Mouse (Mus musculus) neutrophil, adult 5-6 weeks (primary cell): ENCODE data around the gene Hcar2. TPM values are rescaled to one million over a fixed set of nuclear protein-coding genes. Genes with fewer than 3 reads are reported as not detected.

Source experiments
- ATAC-seq: fragments of 151-379, 151-347 bp; 2 replicates; pipeline ENCODE4 v1.8.0; 2017; ENCODE audit warnings: mild to moderate bottlenecking, moderate TSS enrichment; ENCODE audit not compliant: insufficient number of reproducible peaks, poor library complexity, low FRiP score, severe bottlenecking; ENCODE audit errors: extremely low read depth
- total RNA-seq: library from RNA; stranded (forward); fragments of 200-1000 nt; gene quantifications from 2 replicates; pipeline ENCODE4 v1.2.3, GENCODE M21; 2017

The Hcar2 gene
- total RNA-seq, 1 experiment from 2014 or later, result 82.9 TPM

- ATAC-seq, result no peak
Measured at GRCm38 (mm10) chr5:123866457-123866856, 1.2 kb upstream of the Hcar2 start.

- ATAC-seq, result no peak
Measured at GRCm38 (mm10) chr5:123863934-123864333, 1.4 kb downstream of the Hcar2 start.

DNA sequence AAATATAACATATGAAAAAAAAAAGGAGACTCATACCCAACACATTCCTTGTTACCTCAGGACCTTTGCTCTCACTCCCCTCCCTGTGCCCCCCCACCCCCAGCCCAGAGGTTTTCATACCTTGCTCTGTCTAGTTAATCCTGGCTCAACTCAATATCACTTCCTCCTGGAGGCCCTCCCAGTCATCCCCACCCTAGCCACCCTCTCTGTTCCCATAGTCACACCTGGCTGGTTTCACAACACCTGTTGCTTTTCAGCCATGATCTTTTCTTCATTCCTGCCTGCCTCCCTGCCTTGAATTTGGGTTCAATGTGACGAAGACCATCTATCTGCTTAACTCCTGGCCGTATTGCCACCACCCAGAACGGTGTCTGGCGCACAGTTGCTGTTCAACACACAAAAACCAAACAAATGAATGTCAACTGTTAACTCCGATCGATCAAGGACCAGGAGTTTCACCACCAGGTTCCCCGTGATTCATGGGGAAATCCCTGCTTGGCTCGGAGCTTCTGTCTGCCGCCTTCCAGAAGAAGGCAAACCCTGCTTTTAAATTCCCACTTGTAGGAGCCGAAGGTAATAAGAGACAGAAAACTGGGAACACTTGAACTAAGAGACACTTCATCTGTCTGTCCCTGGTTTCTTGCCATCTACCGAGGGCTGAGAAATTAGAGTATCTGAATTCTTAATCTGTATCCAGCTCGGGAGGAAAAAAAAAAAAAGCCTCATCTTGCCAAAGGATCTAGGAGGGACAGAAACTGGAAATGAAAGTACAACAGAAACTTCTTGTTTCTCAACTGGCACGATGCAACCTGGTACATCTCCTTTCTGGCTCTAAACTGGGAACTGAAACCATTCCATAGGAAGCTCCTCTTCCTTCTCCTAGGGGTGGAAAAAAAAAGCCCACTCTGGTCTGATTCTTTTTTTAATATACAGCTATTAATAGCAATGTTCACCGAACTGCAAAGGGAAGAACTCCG lies 2.6 kb downstream of the Hcar2 start:
- ATAC-seq, result no peak

DNA sequence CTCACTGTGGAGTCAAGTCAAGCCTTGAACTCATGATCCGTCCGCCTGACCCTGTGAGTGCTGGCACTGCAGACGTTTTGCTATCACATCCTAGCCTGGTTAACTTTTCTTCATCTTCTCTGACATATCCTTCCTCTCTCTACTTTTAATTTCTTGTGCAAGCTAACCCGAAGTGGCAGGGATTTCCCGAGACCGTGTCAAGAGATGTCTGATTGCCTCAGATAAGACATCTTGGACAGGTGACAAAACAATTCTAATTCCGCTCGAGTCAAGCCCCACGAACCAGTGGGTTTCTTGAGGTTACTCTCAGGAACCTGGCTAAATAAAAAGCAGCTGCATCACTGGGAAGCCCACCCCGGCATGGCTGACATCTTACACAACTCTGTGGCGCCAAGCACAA lies 6.5 kb downstream of the Hcar2 start:
- no peak for ATAC-seq

DNA sequence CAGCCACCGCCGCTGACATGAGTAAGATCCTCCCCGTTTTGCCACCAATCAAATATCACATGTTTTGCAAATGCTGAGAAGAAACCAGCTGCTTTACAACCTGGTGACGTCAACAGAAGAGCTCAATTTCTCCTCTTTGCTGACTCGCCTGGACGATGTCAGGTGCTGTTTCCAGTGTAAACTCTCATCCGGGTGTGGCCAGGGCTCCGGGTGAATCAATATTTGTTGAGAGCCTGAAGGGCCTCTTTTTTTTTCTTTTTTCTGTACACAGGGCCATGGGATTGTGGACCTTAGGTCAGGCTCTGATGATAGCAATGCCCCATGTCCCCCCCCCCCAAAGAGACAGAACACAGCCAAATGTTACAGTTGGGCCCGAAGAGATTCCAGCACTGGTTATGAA lies 10.8 kb downstream of the Hcar2 start:
- no peak for ATAC-seq

- ATAC-seq, result no peak
Measured at GRCm38 (mm10) chr5:123853877-123854504, 11.3 kb downstream of the Hcar2 start.

DNA sequence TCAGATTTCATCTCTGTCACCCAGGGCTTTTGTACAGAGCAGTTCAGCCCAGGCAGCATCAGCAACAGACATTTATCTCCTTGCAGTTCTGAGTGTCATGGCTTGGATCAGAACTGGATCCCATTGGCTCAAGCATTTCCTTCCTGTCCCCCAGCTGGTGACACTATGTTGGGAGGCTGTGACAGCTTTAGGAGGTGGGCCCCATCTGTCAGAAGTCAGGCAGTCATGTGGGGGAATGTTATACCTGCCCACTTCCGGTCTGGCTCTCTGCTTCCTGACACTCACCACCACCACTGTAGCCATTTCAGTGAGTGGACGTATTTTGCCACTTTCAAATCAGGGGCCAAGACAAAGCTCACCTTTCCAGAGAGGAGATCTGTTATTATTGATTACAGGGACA lies 13.9 kb downstream of the Hcar2 start:
- ATAC-seq, result no peak

DNA sequence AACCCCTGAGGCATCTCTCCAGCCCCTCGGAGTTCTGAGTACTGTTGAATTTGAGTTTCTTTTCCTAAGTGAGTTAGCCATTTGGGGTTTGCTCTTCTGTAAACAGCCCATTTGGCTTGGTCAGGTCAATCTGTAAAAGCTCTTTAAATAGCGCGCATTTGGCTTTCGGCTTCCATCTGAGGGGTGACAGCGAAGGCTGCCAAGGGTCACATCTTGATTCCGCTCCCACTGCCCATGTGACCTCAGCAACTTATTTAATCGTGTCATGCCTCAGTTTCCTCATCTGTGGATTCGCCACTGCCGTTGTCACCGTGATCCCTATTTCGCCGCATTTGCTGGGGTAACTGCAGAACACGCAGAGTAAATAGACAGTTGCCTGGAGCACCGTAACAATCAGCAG lies 21.0 kb downstream of the Hcar2 start:
- no peak for ATAC-seq

GRCm38 (mm10) chr5:123843816-123844215 lies 21.5 kb downstream of the Hcar2 start:
- ATAC-seq, result no peak

- ATAC-seq, result no peak
Measured at GRCm38 (mm10) chr5:123842935-123843282, 22.4 kb downstream of the Hcar2 start.

GRCm38 (mm10) chr5:123842221-123842934 lies 22.9 kb downstream of the Hcar2 start:
- ATAC-seq, result no peak

- no peak for ATAC-seq
Measured at GRCm38 (mm10) chr5:123837371-123837770, 27.9 kb downstream of the Hcar2 start.

DNA sequence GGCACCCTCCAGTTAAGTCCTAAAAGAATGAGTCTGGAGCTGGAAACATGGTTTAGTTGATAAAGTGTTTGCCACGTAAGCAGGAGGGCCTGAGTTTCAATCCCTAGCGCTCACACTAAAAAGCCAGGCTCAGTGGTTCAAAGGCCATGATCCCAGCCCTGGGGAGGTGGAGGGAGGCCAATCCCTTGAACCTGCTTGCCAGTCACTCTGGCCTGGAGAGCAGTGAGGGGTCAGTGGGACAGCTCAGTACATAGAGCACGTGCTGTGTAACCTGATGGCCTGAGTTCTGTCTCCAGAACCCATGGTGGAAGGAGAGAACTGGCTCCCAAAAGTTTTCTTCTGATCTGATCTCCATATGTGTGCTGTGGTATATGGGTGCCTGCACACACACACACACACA lies 30.5 kb downstream of the Hcar2 start:
- ATAC-seq, result no peak

DNA sequence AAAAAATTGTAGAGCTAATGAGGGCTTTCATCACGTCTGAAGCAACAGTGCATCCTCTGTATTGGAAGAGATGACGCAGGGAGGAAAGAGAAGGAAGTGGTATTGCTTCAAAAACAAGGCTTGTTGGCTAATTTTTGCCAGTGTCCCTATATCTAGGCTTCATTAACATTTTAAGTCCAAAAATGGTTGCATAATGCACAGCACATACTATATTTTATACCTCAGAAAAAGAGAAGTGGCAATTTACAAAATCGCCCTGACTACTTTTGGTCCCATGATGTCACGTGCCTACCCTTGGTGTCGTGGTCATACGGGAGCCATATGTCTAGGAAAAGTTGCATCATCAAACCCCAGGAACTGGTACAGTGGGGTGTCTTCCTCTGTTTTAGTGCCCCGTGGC lies 33.0 kb downstream of the Hcar2 start:
- ATAC-seq, result peak; percentile 91

DNA sequence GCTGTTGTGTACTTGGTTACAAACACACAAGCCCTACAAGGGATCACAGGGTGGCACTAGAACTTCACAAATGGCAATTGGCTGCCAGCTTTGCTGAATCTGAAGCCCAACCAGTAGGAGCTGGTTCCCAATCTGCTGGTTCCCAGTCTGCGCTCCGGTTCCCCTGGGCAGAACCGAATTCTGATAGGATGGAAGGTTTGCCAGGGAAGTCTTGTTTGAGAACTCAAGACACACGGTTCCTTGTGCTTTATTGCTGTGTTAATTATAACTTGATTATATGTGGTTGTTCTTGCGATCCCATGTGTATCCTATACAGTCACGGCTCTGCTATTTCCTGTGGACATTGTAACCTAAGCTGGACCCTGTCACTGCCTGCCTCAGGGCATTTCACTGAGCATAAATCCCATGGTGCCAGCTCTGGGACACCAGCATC lies 37.6 kb downstream of the Hcar2 start:
- no peak for ATAC-seq

GRCm38 (mm10) chr5:123822706-123823105 lies 42.6 kb downstream of the Hcar2 start:
- no peak for ATAC-seq

DNA sequence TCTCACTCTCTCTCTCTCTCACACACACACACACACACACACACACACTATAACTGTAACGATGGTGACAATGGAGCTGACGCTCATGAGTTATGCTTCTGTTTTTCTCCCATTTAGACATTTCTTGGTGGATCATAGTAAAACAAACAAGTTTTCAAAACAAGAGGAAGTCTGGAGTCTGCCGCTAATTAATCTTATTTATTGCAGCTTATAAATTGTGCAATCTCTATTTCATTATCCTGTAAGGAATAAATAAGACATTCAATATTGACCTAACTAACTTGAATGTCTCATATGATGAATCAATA lies 44.1 kb downstream of the Hcar2 start:
- ATAC-seq, result no peak

DNA sequence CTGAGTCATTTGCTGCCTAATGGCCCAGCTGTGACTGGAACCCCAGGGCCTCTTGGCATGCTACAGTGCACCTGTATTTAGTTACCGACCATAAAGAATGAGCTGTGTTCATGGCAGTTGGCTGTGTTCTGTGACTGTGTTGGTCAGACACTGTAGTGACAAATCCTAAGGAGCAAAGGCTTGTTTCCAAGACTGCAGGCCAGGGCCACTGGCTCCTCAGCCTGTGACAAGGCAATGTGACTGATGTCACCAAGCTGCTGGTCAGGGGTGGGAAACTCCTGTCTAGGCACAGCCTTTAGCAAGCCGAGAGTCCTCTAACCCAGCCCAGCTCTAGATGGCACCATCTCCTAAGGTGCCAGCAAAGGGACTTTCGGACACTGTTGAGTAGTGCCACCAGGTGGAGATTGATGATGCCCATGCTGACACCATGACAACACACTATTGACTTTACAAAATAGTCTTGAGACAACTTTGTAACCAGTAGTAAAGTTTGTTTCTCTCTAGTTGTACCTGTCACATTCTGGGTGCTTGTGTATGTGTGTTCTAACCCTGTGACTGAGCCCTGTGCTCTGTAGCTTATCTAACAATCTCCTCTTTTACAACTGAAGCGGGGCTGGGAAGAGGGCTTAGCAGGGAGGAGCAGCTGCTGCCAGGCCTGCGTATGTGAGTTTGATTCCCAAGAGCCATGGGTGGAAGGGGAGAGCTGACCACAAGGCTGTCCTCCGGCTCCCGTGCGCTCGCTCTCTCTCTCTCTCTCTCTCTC lies 44.6 kb downstream of the Hcar2 start:
- peak; percentile 62; the same call in 1 of the 2 replicates for ATAC-seq

GRCm38 (mm10) chr5:123818941-123819577 lies 46.2 kb downstream of the Hcar2 start:
- ATAC-seq, result no peak
